Mouse (Mus musculus): Measurements from ENCODE around the gene Rpl36al.
"Not testable (repeated sequence)": the region's sequence is repeated elsewhere in the genome, so short reads cannot be mapped to it uniquely, and the experiment has no call there.

DNA sequence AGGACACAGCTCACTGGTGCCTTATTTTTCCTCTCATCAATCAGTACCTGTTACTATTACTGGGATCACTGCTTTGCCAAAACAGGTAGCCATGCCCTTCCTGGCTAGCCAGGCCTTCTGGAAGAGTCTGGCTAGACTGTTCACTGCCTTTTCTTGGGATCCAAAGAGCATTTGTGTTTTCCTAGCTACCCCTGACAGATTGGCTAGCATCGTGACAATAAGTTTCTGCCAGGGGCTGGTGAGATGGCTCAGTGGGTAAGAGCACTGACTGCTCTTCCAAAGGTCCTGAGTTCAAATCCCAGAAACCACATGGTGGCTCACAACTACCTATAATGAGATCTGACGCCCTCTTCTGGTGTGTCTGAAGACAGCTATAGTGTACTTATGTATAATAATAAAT is 23.2 kb downstream of the Rpl36al start:
- TF ChIP-seq CTCF, EP300 (IDR thresholded peaks at IDR 0.05; ENCODE audit: low read depth): not testable (repeated sequence)
